Mouse (Mus musculus) liver, postnatal 0 days (tissue): Measurements from ENCODE around the gene Tspan15. TPM values are rescaled to one million over a fixed set of nuclear protein-coding genes. Genes with fewer than 3 reads are reported as not detected.

Source experiments
- ATAC-seq: fragments of 200-750 bp; cut with Nextera tagmentation; 2 replicates; pipeline ENCODE4 v1.8.0; 2017; ENCODE audit warnings: mild to moderate bottlenecking, moderate library complexity
- DNase-seq: peaks from one replicate; pipeline ENCODE4 v3.0.0-alpha.2; 2016
- H3K27ac ChIP-seq: fragments of 300-500 bp; sonication (generic); 2 replicates; pipeline ENCODE4 v1.5.1; 2014; ENCODE audit warnings: antibody characterized with exemption, moderate library complexity, mild to moderate bottlenecking, low read depth
- H3K27me3 ChIP-seq: fragments of 300-500 bp; sonication (generic); 2 replicates; pipeline ENCODE4 v1.6.1; 2014; ENCODE audit warnings: low read length, control low read depth, mixed read lengths; ENCODE audit not compliant: insufficient read depth
- H3K36me3 ChIP-seq: fragments of 300-500 bp; sonication (generic); replicated peaks from 2 replicates; pipeline ENCODE4 v1.6.1; 2014; ENCODE audit warnings: mild to moderate bottlenecking, control low read depth, low read length, moderate library complexity, mixed read lengths; ENCODE audit not compliant: insufficient read depth
- H3K4me1 ChIP-seq: fragments of 300-500 bp; sonication (generic); 2 replicates; pipeline ENCODE4 v1.6.1; 2014; ENCODE audit warnings: antibody characterized with exemption, mild to moderate bottlenecking, control low read depth; ENCODE audit not compliant: insufficient read depth
- H3K4me2 ChIP-seq: fragments of 300-500 bp; sonication (generic); 2 replicates; pipeline ENCODE4 v1.6.1; 2014; ENCODE audit warnings: low read depth, mild to moderate bottlenecking, low read length, moderate library complexity, mixed read lengths
- H3K4me3 ChIP-seq: fragments of 300-500 bp; sonication (generic); 2 replicates; pipeline ENCODE4 v1.5.1; 2014; ENCODE audit warnings: low read depth, low read length
- H3K9ac ChIP-seq: fragments of 300-500 bp; sonication (generic); replicated peaks from 2 replicates; pipeline ENCODE4 v1.6.1; 2014; ENCODE audit warnings: mild to moderate bottlenecking, moderate library complexity
- H3K9me3 ChIP-seq: fragments of 300-500 bp; sonication (generic); 2 replicates; pipeline ENCODE4 v1.6.1; 2016; ENCODE audit warnings: mild to moderate bottlenecking, control low read depth, low read length, mixed read lengths
- CTCF ChIP-seq: sonication (generic); IDR thresholded peaks from 2 replicates; pipeline ENCODE4 v1.5.1; 2016; ENCODE audit warnings: antibody characterized with exemption, low read depth
- EP300 ChIP-seq: IDR thresholded peaks from 2 replicates; pipeline ENCODE4 v1.6.1; 2016; ENCODE audit warnings: antibody characterized with exemption, low read depth, mild to moderate bottlenecking
- WGBS: fragments of 180-500 bp; shearing (Covaris S2); extraction: QIAGEN DNeasy Blood & Tissue Kit; methylation state at CpG from one replicate; pipeline ENCODE4 v1.1.7; 2014; ENCODE audit not compliant: insufficient replicate concordance; 5-methylcytosine and 5-hydroxymethylcytosine counted together
- polyA plus RNA-seq: library from polyadenylated mRNA; unstranded; fragments of >200 nt; fragmentation: Nextera tagmentation; extraction: Ambion mirVana; gene quantifications from 2 replicates; pipeline ENCODE4 v1.2.1, GENCODE M21; 2015

The Tspan15 gene
- polyA plus RNA-seq = 11.5 and 13.0 TPM in 2 replicates

DNA sequence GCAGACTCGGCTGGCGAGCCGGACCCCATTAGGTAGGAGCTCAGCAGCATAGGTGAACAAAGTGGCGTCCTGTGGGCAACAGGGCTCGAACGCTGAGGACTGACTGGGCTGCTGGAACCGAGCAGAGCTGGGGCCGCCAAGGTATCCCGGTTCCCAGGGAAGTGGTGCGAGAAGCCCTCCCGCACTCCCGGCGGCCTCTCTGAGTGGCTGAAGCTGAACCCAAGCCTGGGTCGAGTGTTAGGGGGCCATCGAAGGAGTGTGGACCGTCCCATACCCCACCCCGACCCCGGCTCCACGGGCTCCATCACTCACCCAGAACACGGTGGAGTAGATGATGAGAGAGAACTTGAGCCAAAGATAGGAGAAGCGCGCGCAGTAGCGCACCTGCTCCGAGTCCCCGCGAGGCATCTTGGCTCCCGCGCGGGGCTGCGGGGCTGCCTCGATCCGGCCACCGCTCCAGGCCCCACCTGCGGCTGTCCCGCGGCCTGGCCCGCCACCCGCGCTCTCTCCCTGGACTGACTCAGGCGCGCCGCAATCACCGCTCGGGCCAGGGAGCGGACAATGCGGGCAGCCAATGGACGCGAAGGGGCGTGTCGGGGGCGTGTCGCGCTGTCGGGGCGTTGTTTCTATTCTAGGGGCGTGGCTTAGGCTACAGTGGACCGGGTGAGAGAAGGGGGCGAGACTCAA is at the start of gene Tspan15:
TSS of gene Tspan15 (minus strand) at position 544 of the 687 bp plus-strand sequence.
- H3K36me3 ChIP-seq = no peaks in the 10 kb centered on the region
- TF ChIP-seq EP300 (no peak), CTCF (no peak)
- peak within 1 kb of the TSS; percentile 62 for H3K9ac ChIP-seq
- H3K27me3 ChIP-seq = peaks cover 9% of the 10 kb centered on the region; the same call in 1 of the 2 replicates
- 0 out of 2 replicates have a peak within 1 kb of the TSS, but pooled peaks have one; percentile 53 for H3K27ac ChIP-seq
- H3K4me1 ChIP-seq = peaks cover 15% of the 10 kb centered on the region
- peak within 1 kb of the TSS; percentile 67 for H3K4me3 ChIP-seq
- H3K4me2 ChIP-seq = peak within 1 kb of the TSS; percentile 98
- no peaks in the 10 kb centered on the region for H3K9me3 ChIP-seq
- 2% methylated on average over 59 of the region's 59 CpGs for WGBS
- ATAC-seq (peak; percentile 96), DNase-seq (peak; percentile 96)

DNA sequence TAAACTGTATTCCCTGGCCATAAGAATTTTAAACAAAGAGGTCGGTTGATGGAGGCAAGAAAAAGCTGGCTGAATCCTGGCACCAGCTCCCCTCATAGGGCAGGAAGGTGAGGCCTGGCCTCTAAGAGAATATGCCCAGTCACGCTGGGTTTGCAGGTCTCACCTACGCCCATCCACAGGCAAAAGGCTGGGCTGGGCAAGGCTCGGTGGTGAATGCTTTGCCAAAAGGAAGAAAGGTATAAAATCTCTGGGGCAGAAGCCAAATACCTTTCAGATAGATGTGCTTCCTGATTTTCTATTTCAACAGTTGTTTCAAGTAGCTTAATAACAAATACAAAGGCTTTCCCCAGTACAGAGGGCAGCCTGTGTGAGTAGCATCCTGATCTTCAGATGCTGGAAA is 48.6 kb upstream of the Tspan15 start:
- Histone ChIP-seq H3K27ac (no peak overlapping the region), H3K36me3 (peaks cover 59% of the 10 kb centered on the region), H3K9ac (no peak overlapping the region), H3K4me2 (no peak overlapping the region), H3K4me1 (no peaks in the 10 kb centered on the region), H3K4me3 (no peak overlapping the region), H3K27me3 (no peaks in the 10 kb centered on the region), H3K9me3 (no peaks in the 10 kb centered on the region)
- TF ChIP-seq EP300 = no peak
- TF ChIP-seq CTCF = no peak
- no peak for DNase-seq
- ATAC-seq = no peak
- WGBS = 80% methylated on average over 4 of the region's 4 CpGs

DNA sequence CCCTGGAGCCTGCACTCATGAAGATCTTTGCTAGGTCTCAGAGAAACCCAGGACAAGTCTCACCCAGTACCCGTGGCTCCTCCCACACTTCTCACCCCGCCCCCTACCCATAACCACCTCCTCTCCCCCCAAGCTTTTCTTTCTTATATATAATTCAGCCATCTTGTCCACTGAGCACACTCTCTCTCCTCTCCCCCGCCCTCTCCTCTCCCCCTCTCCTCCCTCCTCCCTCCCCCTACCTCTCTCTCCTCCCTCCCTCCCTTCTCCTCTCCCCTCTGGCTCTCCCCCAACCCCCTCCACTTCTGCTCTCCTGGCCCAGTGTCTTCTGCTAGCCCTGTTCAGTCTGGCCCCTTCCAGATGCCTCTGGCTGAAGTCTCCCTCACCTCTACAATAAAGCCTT is 48.0 kb upstream of the Tspan15 start:
- WGBS = 75% methylated on average over 3 of the region's 3 CpGs
- no peak overlapping the region for H3K9ac ChIP-seq
- H3K4me2 ChIP-seq = no peak overlapping the region
- H3K4me1 ChIP-seq = no peaks in the 10 kb centered on the region
- H3K36me3 ChIP-seq = peaks cover 59% of the 10 kb centered on the region
- DNase-seq (no peak), ATAC-seq (no peak)
- H3K4me3 ChIP-seq = no peak overlapping the region
- H3K27me3 ChIP-seq = no peaks in the 10 kb centered on the region
- H3K27ac ChIP-seq = no peak overlapping the region
- H3K9me3 ChIP-seq = no peaks in the 10 kb centered on the region
- TF ChIP-seq EP300 (no peak), CTCF (no peak)

DNA sequence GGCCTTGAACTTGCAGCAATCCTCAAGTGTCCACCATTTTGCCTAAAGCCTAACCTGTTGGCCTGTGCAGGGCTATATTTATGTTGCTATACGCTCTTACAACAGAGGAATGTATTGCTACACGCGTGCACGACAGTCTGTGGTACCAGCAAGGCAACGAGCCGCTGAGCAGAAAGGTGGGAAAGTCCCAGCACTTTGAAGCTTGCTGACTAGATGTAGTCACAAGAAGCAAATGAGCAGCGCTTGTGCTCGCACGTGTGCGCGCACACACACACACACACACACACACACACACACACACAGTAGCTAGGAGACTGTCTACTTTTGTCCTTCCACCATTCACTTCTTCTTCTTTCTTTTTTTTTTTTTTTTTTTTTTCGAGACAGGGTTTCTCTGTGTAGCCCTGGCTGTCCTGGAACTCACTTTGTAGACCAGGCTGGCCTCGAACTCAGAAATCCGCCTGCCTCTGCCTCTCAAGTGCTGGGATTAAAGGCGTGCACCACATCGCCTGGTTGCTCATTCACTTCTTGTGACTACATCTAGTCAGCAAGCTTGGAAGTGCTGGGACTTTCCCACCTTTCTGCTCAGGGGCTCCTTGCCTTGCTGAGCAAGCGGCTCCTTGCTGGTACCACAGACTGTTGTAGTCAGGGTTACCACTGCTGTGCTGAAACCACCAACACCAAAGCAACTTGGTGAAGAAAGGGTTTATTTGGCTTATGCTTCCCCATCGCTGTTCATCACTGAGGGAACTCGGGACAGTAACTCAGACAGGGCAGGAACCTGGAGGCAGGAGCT is 46.6 kb upstream of the Tspan15 start:
- Histone ChIP-seq H3K9me3 (no peaks in the 10 kb centered on the region), H3K4me3 (no peak overlapping the region), H3K4me2 (no peak overlapping the region), H3K27me3 (no peaks in the 10 kb centered on the region), H3K27ac (no peak overlapping the region), H3K36me3 (peaks cover 54% of the 10 kb centered on the region), H3K9ac (no peak overlapping the region), H3K4me1 (no peaks in the 10 kb centered on the region)
- ATAC-seq (no peak), DNase-seq (no peak)
- TF ChIP-seq CTCF (no peak), EP300 (no peak)
- WGBS = 91% methylated on average over 18 of the region's 19 CpGs

DNA sequence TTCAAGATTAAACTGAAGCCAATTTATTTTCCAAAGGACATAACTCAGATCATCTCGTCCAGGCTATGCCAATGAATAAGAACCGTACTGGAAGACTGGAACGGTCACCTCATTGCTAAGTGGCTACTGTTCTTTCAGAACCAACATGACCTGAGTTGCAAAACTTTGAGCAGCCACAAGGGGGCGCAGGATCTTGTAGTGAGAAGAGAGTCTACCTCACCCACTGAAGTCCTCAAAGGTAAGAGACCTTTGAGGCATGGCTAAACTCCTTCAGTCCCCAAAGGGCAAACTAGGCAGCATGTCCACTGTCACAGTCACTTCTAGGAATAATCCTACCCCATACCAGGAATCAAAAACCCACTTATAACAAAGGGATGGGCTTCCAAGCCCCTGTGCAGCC is 44.2 kb upstream of the Tspan15 start:
- H3K27ac ChIP-seq = no peak overlapping the region
- DNase-seq (peak; percentile 89), ATAC-seq (peak; percentile 35; the same call in 1 of the 2 replicates)
- no peak overlapping the region for H3K4me3 ChIP-seq
- no peaks in the 10 kb centered on the region for H3K9me3 ChIP-seq
- no peaks in the 10 kb centered on the region for H3K27me3 ChIP-seq
- TF ChIP-seq EP300 (no peak), CTCF (peak; percentile 91)
- H3K9ac ChIP-seq = no peak overlapping the region
- peaks cover 39% of the 10 kb centered on the region for H3K36me3 ChIP-seq
- 33% methylated on average over 4 of the region's 4 CpGs for WGBS
- H3K4me2 ChIP-seq = no peak overlapping the region
- no peaks in the 10 kb centered on the region for H3K4me1 ChIP-seq

DNA sequence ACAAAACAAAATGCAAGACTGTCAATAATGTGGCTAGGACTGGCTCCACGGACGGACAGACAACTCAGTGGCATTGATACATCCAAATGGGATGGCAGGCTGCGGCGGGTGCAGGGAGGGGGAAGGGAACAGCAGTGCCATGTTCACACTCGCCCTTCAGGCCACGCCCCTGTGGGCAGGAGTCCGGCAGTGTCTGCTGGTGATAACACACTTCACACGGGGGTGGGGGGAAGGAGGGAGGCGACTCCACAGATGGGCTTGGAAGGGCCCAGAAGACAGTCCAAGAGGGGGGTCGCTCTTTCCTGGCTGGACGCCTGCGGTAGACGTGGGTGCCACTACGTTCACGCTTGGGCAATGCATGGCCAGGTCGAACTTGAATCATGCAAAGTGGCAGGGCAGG is 38.2 kb upstream of the Tspan15 start:
- H3K36me3 ChIP-seq = peaks cover 36% of the 10 kb centered on the region

More for the DNA sequence above, 38.2 kb upstream of the Tspan15 start:
- Histone ChIP-seq H3K27ac (no peak overlapping the region), H3K9me3 (no peaks in the 10 kb centered on the region), H3K4me3 (no peak overlapping the region), H3K9ac (no peak overlapping the region), H3K4me2 (no peak overlapping the region), H3K4me1 (no peaks in the 10 kb centered on the region), H3K27me3 (no peaks in the 10 kb centered on the region)
- DNase-seq = no peak
- no peak for ATAC-seq
- TF ChIP-seq EP300 (no peak), CTCF (no peak)
- 60% methylated on average over 16 of the region's 16 CpGs for WGBS
